Mouse (Mus musculus): ENCODE results near the gene Grb10.

GRCm38 (mm10) chr11:11905518-11905917 is 133.0 kb downstream of the Grb10 start:
- TF ChIP-seq POLR2A (IDR thresholded peaks at IDR 0.05; ENCODE audit: control insufficient read depth, extremely low read depth, insufficient read depth, low read length, poor library complexity) (no peak), CTCF (IDR thresholded peaks at IDR 0.05; ENCODE audit: borderline replicate concordance, control insufficient read depth, extremely low read depth, insufficient read depth, low read length, poor library complexity) (no peak)

All from thymus, adult 2 months (tissue).